Mouse (Mus musculus) embryonic facial prominence, embryonic 14.5 days (tissue): Measurements from ENCODE around the gene Babam2. TPM values are rescaled to one million over a fixed set of nuclear protein-coding genes. Genes with fewer than 3 reads are reported as not detected.
A peak's percentile ranks its signal among the peaks of the same experiment; 100 is the strongest.

Experiments
- ATAC-seq: fragments of 200-750 bp; cut with Nextera tagmentation; 2 replicates; pipeline ENCODE4 v1.8.0; 2017; ENCODE audit warnings: low read depth, moderate number of reproducible peaks, moderate TSS enrichment
- DNase-seq: peaks from one replicate; pipeline ENCODE4 v3.0.0-alpha.2; 2015; ENCODE audit warnings: low spot score
- H3K27ac ChIP-seq: fragments of 300-500 bp; sonication (generic); replicated peaks from 2 replicates; pipeline ENCODE4 v1.5.1; 2014; ENCODE audit warnings: low read depth, mild to moderate bottlenecking, low read length, moderate library complexity
- H3K27me3 ChIP-seq: fragments of 300-500 bp; sonication (generic); replicated peaks from 2 replicates; pipeline ENCODE4 v1.6.1; 2014; ENCODE audit warnings: low read length; ENCODE audit not compliant: control insufficient read depth, insufficient read depth
- H3K36me3 ChIP-seq: fragments of 300-500 bp; sonication (generic); 2 replicates; pipeline ENCODE4 v1.6.1; 2014; ENCODE audit warnings: low read length, mixed read lengths; ENCODE audit not compliant: control insufficient read depth, insufficient read depth
- H3K4me1 ChIP-seq: fragments of 300-500 bp; sonication (generic); 2 replicates; pipeline ENCODE4 v1.6.1; 2014; ENCODE audit warnings: antibody characterized with exemption, low read length; ENCODE audit not compliant: control insufficient read depth, insufficient read depth
- H3K4me2 ChIP-seq: fragments of 300-500 bp; sonication (generic); 2 replicates; pipeline ENCODE4 v1.6.1; 2014; ENCODE audit warnings: low read depth, mild to moderate bottlenecking, low read length, moderate library complexity, mixed read lengths
- H3K4me3 ChIP-seq: fragments of 300-500 bp; sonication (generic); 2 replicates; pipeline ENCODE4 v1.5.1; 2014; ENCODE audit warnings: low read depth, mild to moderate bottlenecking, low read length
- H3K9ac ChIP-seq: fragments of 300-500 bp; sonication (generic); 2 replicates; pipeline ENCODE4 v1.6.1; 2014; ENCODE audit warnings: low read depth, mild to moderate bottlenecking, low read length, moderate library complexity, mixed read lengths
- H3K9me3 ChIP-seq: fragments of 300-500 bp; sonication (generic); 2 replicates; pipeline ENCODE4 v1.6.1; 2016; ENCODE audit warnings: low read length; ENCODE audit not compliant: control insufficient read depth
- whole genome bisulfite sequencing: fragments of 180-500 bp; shearing (Covaris S2); extraction: QIAGEN DNeasy Blood & Tissue Kit; methylation state at CpG from one replicate; pipeline ENCODE4 v1.1.7; 2014; 5-methylcytosine and 5-hydroxymethylcytosine counted together
- polyA plus RNA-seq: library from polyadenylated mRNA; unstranded; fragments of >200 nt; fragmentation: Nextera tagmentation; extraction: Ambion mirVana; gene quantifications from 2 replicates; pipeline ENCODE4 v1.2.1, GENCODE M21; 2014

Babam2 gene
- polyA plus RNA-seq, 1 experiment from 2014 or later = 37.6 TPM

DNA sequence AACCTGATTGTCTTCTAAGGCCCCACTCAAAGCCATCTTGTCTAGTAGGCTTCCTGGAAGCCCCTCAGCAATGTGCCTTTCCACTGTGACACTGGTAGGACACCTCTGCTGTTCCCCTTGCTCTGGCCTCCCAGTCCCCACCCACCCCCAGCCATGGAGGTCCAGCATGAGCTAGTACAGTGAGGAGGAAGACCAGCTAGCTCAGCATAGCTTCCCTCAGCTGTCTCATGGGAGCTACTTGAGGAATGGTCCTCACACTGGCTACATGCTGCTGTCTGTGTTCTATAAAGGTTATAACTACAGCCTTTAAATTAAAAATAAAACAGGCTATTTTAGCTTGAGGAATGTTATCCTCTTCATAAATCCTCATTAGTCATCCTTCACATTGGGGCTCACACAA lies 346.5 kb downstream of the Babam2 start:
- no peak for ATAC-seq
- DNase-seq = no peak
- H3K9ac ChIP-seq = no peak overlapping the region
- no peaks in the 10 kb centered on the region for H3K36me3 ChIP-seq
- H3K9me3 ChIP-seq = no peaks in the 10 kb centered on the region
- no peaks in the 10 kb centered on the region for H3K4me1 ChIP-seq
- no peaks in the 10 kb centered on the region for H3K27me3 ChIP-seq
- no peak overlapping the region for H3K4me3 ChIP-seq
- no peak overlapping the region for H3K4me2 ChIP-seq
- H3K27ac ChIP-seq = no peak overlapping the region

DNA sequence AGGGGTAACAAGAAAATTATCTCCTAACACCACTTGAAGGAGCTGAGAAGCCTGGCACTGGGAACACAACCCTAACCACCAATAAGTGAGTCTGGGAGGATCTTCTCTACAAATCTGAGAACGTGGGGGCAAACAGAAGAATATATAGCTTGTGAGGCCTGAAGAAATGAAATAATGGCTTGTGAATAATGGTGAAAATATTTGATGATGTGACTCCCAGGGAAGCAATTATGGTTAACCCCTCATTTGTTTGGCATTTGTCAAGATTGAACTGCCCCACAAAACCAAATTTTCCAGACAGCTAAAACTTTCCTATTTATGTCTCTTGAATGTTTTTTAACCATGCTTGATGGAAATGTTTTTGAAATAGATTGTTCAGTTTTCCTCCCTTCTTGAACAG lies 354.4 kb downstream of the Babam2 start:
- peaks cover 8% of the 10 kb centered on the region; the same call in 1 of the 2 replicates for H3K4me1 ChIP-seq
- DNase-seq (no peak), ATAC-seq (no peak)
- WGBS = 55% methylated on average over 1 of the region's 1 CpGs
- H3K36me3 ChIP-seq = no peaks in the 10 kb centered on the region
- no peak overlapping the region for H3K4me3 ChIP-seq
- no peak overlapping the region for H3K4me2 ChIP-seq
- H3K27me3 ChIP-seq = no peaks in the 10 kb centered on the region
- H3K9me3 ChIP-seq = no peaks in the 10 kb centered on the region
- no peak overlapping the region for H3K27ac ChIP-seq
- H3K9ac ChIP-seq = no peak overlapping the region

DNA sequence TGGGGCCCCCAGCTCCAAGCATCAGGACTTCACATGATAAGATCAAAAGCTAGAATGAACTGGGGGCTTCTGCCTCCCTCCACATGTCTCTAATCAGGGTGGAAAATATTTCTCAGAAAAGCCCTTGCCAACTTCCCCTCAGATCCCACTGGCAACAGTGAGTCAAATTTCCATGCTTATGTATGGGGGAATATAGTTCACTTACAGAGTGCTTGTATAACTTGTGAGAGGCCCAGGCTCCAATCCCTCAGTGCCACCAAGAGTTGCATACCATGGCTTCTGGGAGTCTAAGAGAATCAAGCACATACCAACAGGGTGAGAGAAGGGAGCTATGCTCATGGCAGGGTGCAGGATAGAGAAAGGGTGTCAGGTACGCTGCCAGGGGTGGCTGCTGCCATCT lies 355.0 kb downstream of the Babam2 start:
- ATAC-seq = no peak
- Histone ChIP-seq H3K4me2 (no peak overlapping the region), H3K9me3 (no peaks in the 10 kb centered on the region), H3K27me3 (no peaks in the 10 kb centered on the region), H3K36me3 (no peaks in the 10 kb centered on the region), H3K9ac (no peak overlapping the region), H3K4me3 (no peak overlapping the region), H3K4me1 (peaks cover 8% of the 10 kb centered on the region; the same call in 1 of the 2 replicates), H3K27ac (peak overlapping the region; percentile 68)
- WGBS = 80% methylated on average over 1 of the region's 1 CpGs
- DNase-seq = peak; percentile 47

DNA sequence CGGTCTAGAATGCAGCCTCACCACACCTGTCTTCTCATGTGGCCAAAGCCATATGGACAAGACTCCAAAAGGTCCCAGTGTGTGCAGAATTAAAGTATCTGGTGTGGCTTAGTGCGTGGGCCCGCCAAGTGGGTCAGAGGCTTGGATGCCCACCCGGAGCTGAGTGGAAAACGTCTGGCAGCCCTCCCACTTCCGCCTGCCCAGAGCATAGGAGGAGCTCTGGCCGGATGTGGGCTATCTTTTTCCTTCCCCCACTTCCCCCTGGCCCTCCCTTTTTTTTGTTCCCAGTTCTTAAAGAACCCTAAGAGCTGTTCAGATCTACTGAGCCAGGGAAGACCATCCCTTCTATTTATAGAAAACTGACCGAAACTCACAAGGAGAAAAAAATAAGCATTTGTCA lies 356.0 kb downstream of the Babam2 start:
- H3K4me1 ChIP-seq = peaks cover 11% of the 10 kb centered on the region; the same call in 1 of the 2 replicates
- H3K27me3 ChIP-seq = no peaks in the 10 kb centered on the region
- no peaks in the 10 kb centered on the region for H3K36me3 ChIP-seq
- no peak overlapping the region for H3K9ac ChIP-seq
- H3K4me2 ChIP-seq = no peak overlapping the region
- H3K9me3 ChIP-seq = no peaks in the 10 kb centered on the region
- ATAC-seq = no peak
- H3K27ac ChIP-seq = no peak overlapping the region
- no peak overlapping the region for H3K4me3 ChIP-seq
- DNase-seq = no peak
- 73% methylated on average over 8 of the region's 8 CpGs for WGBS

DNA sequence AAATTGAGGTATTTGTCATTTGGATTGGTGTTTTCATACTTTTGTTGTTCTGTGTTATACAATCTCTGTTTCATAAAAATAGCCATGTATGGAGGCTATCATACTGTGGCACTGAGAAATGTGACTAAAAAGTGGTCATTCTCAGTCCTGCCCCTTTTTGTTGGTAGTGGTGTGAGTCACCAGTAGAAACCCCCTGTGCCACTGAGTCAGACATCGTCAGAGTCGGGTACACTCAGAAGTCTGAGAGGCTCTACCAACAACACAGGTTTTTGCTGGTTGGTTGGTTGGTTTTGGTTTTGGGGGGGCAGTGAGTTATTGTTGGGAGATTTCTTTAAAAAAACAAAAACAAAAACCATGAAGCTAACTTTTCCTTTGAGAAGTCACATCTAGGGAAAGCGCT lies 358.2 kb downstream of the Babam2 start:
- ATAC-seq (no peak), DNase-seq (no peak)
- H3K27ac ChIP-seq = 0 out of 2 replicates have a peak overlapping the region, but pooled peaks have one; percentile 15
- no peak overlapping the region for H3K4me3 ChIP-seq
- H3K9me3 ChIP-seq = no peaks in the 10 kb centered on the region
- H3K4me1 ChIP-seq = peaks cover 23% of the 10 kb centered on the region
- WGBS = 64% methylated on average over 3 of the region's 3 CpGs
- H3K27me3 ChIP-seq = no peaks in the 10 kb centered on the region
- H3K4me2 ChIP-seq = no peak overlapping the region
- H3K9ac ChIP-seq = no peak overlapping the region
- H3K36me3 ChIP-seq = no peaks in the 10 kb centered on the region

DNA sequence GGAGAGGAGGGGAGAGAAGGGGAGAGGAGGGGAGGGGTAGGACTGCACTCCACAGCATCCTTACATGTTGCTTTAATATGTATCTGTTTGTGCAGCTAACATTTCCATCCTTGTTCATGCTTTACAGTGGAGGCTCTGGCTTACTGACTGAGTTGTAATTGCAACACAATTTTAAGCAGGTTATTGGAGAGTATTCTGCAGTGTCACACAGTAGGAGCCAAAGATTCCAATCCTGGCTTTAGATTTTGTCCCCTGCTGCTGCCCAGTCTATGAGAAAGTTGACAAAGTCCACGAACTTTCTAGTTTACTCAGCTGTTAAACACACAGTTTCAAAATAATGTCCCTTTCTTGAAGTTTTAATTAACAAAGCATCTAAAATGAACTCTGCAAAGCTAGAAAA lies 358.6 kb downstream of the Babam2 start:
- H3K27me3 ChIP-seq = no peaks in the 10 kb centered on the region
- H3K4me1 ChIP-seq = peaks cover 23% of the 10 kb centered on the region
- WGBS = 56% methylated on average over 1 of the region's 1 CpGs
- ATAC-seq (no peak), DNase-seq (no peak)
- H3K4me2 ChIP-seq = no peak overlapping the region
- H3K4me3 ChIP-seq = no peak overlapping the region
- H3K36me3 ChIP-seq = no peaks in the 10 kb centered on the region
- no peak overlapping the region for H3K9ac ChIP-seq
- no peaks in the 10 kb centered on the region for H3K9me3 ChIP-seq
- 0 out of 2 replicates have a peak overlapping the region, but pooled peaks have one; percentile 15 for H3K27ac ChIP-seq

DNA sequence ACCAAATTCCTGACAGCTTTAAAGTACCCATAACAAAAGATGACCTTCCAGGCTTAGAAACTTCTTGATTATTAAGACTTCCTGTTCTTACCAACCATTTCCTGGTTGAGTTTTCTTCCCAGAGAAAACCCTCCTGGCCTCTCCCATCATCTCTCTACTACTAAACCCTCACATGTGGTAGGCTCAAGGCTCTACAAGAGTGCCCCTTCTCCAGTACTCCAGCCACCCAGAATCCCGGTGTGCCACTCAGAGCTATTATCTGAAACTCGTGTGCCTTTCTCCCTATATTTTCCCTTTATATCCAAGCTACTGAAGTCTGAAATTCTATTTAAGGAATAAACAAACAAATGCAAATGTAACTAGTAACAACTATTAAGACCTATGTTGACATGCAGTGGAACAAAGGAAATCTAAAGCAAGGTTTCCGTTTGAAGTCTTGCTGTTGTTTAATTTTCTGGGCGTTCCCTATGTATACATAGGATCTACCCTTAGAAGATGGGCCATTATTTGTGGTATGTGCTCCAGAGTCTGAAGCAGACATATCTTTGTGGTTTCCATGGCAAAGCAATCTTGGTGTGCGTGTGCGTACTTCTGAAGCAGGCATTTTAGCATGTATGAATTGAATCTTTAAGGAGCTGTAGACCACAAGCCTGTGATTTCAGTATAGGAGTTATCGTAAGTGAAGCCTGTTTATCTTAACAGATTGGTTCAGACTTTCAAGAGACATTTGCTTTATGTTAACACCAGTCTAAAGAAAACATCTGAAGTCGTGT lies 361.2 kb downstream of the Babam2 start:
- no peaks in the 10 kb centered on the region for H3K9me3 ChIP-seq
- peaks cover 15% of the 10 kb centered on the region for H3K4me1 ChIP-seq
- H3K27me3 ChIP-seq = no peaks in the 10 kb centered on the region
- no peaks in the 10 kb centered on the region for H3K36me3 ChIP-seq
- WGBS = 53% methylated on average over 8 of the region's 8 CpGs
- no peak overlapping the region for H3K9ac ChIP-seq
- ATAC-seq = peak; percentile 70; the same call in 1 of the 2 replicates
- H3K4me2 ChIP-seq = 0 out of 2 replicates have a peak overlapping the region, but pooled peaks have one; percentile 16
- peak; percentile 60 for DNase-seq
- peak overlapping the region; percentile 79 for H3K27ac ChIP-seq
- no peak overlapping the region for H3K4me3 ChIP-seq

DNA sequence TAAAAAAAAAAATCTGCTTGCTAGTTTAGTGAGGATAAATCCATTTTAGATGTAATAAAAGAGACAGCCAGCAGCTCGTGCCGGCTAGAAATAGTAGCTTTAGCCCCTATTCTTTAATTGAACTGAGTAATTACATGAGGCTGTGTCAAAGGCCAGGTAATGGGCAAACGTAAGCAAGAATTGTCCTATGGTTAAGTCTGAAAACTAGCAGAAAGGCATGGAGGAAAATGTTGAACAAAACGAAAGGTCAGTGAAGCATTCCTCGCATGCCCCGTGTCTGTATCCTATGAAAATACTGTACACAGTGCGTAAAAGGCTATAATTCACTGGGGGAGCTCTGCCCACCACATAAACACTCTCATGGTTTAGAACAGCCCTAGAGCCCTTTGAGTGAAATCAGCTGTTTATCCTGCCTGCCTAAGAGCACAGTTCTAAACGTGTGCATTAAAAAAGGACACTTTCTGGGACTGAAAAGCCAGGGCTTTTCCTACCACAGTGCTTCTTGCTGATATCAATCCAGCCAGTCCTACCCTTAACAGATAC lies 361.8 kb downstream of the Babam2 start:
- Histone ChIP-seq H3K36me3 (no peaks in the 10 kb centered on the region), H3K9me3 (no peaks in the 10 kb centered on the region), H3K9ac (no peak overlapping the region), H3K4me1 (peaks cover 18% of the 10 kb centered on the region), H3K27ac (peak overlapping the region; percentile 79), H3K4me2 (peak overlapping the region; percentile 16; the same call in 1 of the 2 replicates), H3K4me3 (no peak overlapping the region), H3K27me3 (no peaks in the 10 kb centered on the region)
- 0 out of 2 replicates have a peak, but pooled peaks have one; percentile 57 for ATAC-seq
- DNase-seq = no peak
- 49% methylated on average over 8 of the region's 8 CpGs for WGBS
